ENCODE assay signal across 8 mouse cellular contexts in genomic region chr6:121272075-121272800, GRCm38 (mm10). TPM values are rescaled to one million over a fixed set of nuclear protein-coding genes. Genes with fewer than 3 reads are reported as not detected.
A peak's percentile ranks its signal among the peaks of the same experiment; 100 is the strongest.
DNase-seq lines count a peak whose midpoint lies in the region; ATAC-seq and TF ChIP-seq lines count a peak whose summit lies in the region.

No protein-coding gene starts in this region.

- 1% methylated on average over 17 of the region's 17 CpGs for WGBS in bone marrow, adult 2 months
- WGBS in embryonic facial prominence, embryonic 15.5 days = 11% methylated on average over 17 of the region's 17 CpGs
- 15% methylated on average over 17 of the region's 17 CpGs for WGBS in heart, embryonic 10.5 days
- 10% methylated on average over 17 of the region's 17 CpGs for WGBS in kidney, embryonic 15.5 days

- H3K36me3 ChIP-seq in embryonic facial prominence, embryonic 15.5 days = no peaks in the 10 kb centered on the region
- H3K36me3 ChIP-seq in heart, embryonic 10.5 days = no peaks in the 10 kb centered on the region
- no peaks in the 10 kb centered on the region for H3K36me3 ChIP-seq in kidney, embryonic 15.5 days

- peak; percentile 83 for ATAC-seq in embryonic facial prominence, embryonic 15.5 days (ENCODE audit: insufficient number of reproducible peaks, low FRiP score, low TSS enrichment, low read depth)
- peak; percentile 92 for ATAC-seq in kidney, embryonic 15.5 days (replicated peaks; ENCODE audit: low FRiP score)
- peak; percentile 86 for ATAC-seq in monocyte, adult 5-6 weeks (replicated peaks; ENCODE audit: insufficient number of reproducible peaks, low FRiP score, low TSS enrichment, poor library complexity, severe bottlenecking)

- H3K27me3 ChIP-seq in embryonic facial prominence, embryonic 15.5 days = no peaks in the 10 kb centered on the region
- no peaks in the 10 kb centered on the region for H3K27me3 ChIP-seq in heart, embryonic 10.5 days (ENCODE audit: insufficient read depth, poor library complexity, severe bottlenecking)
- 0 out of 2 replicates have a peak, but pooled peaks cover 3% of the 10 kb centered on the region for H3K27me3 ChIP-seq in kidney, embryonic 15.5 days

- H3K4me2 ChIP-seq in embryonic facial prominence, embryonic 15.5 days (replicated peaks) = peak overlapping the region; percentile 60
- peak overlapping the region; percentile 66 for H3K4me2 ChIP-seq in kidney, embryonic 15.5 days

- H3K9me3 ChIP-seq in embryonic facial prominence, embryonic 15.5 days (replicated peaks) = no peaks in the 10 kb centered on the region
- H3K9me3 ChIP-seq in heart, embryonic 10.5 days = no peaks in the 10 kb centered on the region
- H3K9me3 ChIP-seq in kidney, embryonic 15.5 days (replicated peaks) = no peaks in the 10 kb centered on the region

- TF ChIP-seq CTCF in bone marrow, adult 2 months (IDR thresholded peaks at IDR 0.05; ENCODE audit: control insufficient read depth, insufficient read depth, low read length) = peak; percentile 67

- no peak for TF ChIP-seq POLR2A in bone marrow, adult 2 months (IDR thresholded peaks at IDR 0.05; ENCODE audit: borderline replicate concordance, control insufficient read depth, low read depth, low read length)

- no peaks in the 10 kb centered on the region; the same call in 1 of the 2 replicates for H3K4me1 ChIP-seq in bone marrow, adult 2 months (ENCODE audit: control insufficient read depth, insufficient read depth, low read length)
- H3K4me1 ChIP-seq in embryonic facial prominence, embryonic 15.5 days = no peaks in the 10 kb centered on the region
- H3K4me1 ChIP-seq in heart, embryonic 10.5 days = 0 out of 2 replicates have a peak, but pooled peaks cover 4% of the 10 kb centered on the region
- H3K4me1 ChIP-seq in kidney, embryonic 15.5 days = no peaks in the 10 kb centered on the region

- H3K4me3 ChIP-seq in bone marrow, adult 2 months (replicated peaks; ENCODE audit: control insufficient read depth, low read depth, low read length) = peak overlapping the region; percentile 93
- peak overlapping the region; percentile 51 for H3K4me3 ChIP-seq in embryonic facial prominence, embryonic 15.5 days (replicated peaks)
- H3K4me3 ChIP-seq in heart, embryonic 10.5 days = peak overlapping the region; percentile 55
- H3K4me3 ChIP-seq in kidney, embryonic 15.5 days (replicated peaks) = peak overlapping the region; percentile 46

- peak; percentile 82 for DNase-seq in B cell, adult 2 months
- peak; percentile 83 for DNase-seq in heart, embryonic 10.5 days (ENCODE audit: low spot score)
- DNase-seq in liver = peak; percentile 75
- DNase-seq in spleen, postnatal 4 days (ENCODE audit: low spot score in 2 of 2) = peak; percentile 63 to 79

- H3K9ac ChIP-seq in embryonic facial prominence, embryonic 15.5 days = no peak overlapping the region
- peak overlapping the region; percentile 21; the same call in 1 of the 2 replicates for H3K9ac ChIP-seq in kidney, embryonic 15.5 days

- H3K27ac ChIP-seq in bone marrow, adult 2 months (ENCODE audit: control insufficient read depth, insufficient read depth, low read depth, low read length, poor library complexity) = peak overlapping the region; percentile 2; the same call in 1 of the 2 replicates
- peak overlapping the region; percentile 84 for H3K27ac ChIP-seq in embryonic facial prominence, embryonic 15.5 days (replicated peaks)
- peak overlapping the region; percentile 63; the same call in 1 of the 2 replicates for H3K27ac ChIP-seq in heart, embryonic 10.5 days
- H3K27ac ChIP-seq in kidney, embryonic 15.5 days = peak overlapping the region; percentile 84

RNA-seq across cellular contexts. Expression of gene Usp18, which starts 26.5 kb away (rescaled TPM):
- 16.0 and 16.5 TPM in 2 replicates for polyA plus RNA-seq in bone marrow, adult 2 months (2011; ENCODE audit: insufficient read depth, insufficient read length, low replicate concordance, missing spikeins)
- 3.7 and 5.3 TPM in 2 replicates for polyA plus RNA-seq in embryonic facial prominence, embryonic 15.5 days (2015; fragmentation: Nextera tagmentation; extraction: Ambion mirVana)
- polyA plus RNA-seq in heart, embryonic 10.5 days (2016; fragmentation: Nextera tagmentation; extraction: Ambion mirVana) = 0.62 and 1.5 TPM in 2 replicates
- 2.1 and 3.2 TPM in 2 replicates for polyA plus RNA-seq in kidney, embryonic 15.5 days (2015; fragmentation: Nextera tagmentation; extraction: Ambion mirVana)
- 3.1 to 9.2 TPM (median 5.0 TPM) in 3 replicates for total RNA-seq in monocyte, adult 5-6 weeks (2017)

RNA-seq across cellular contexts. Expression of gene Slc6a13, which starts 27.8 kb away (rescaled TPM):
- 2.2 and 3.6 TPM in 2 replicates for polyA plus RNA-seq in bone marrow, adult 2 months (2011; ENCODE audit: insufficient read depth, insufficient read length, low replicate concordance, missing spikeins)
- polyA plus RNA-seq in embryonic facial prominence, embryonic 15.5 days (2015; fragmentation: Nextera tagmentation; extraction: Ambion mirVana) = 1.8 and 2.2 TPM in 2 replicates
- 10.9 and 12.2 TPM in 2 replicates for polyA plus RNA-seq in heart, embryonic 10.5 days (2016; fragmentation: Nextera tagmentation; extraction: Ambion mirVana)
- polyA plus RNA-seq in kidney, embryonic 15.5 days (2015; fragmentation: Nextera tagmentation; extraction: Ambion mirVana) = 21.6 and 22.2 TPM in 2 replicates
- total RNA-seq in monocyte, adult 5-6 weeks (2017) = 0.53 to 3.7 TPM (median 0.87 TPM) in 3 replicates

Comparison
In these comparisons a context has a peak if more than half of its experiments do, and no peak if none do; other contexts are left out.
1. Peak in every context shown above with its lines: DNase-seq, ATAC-seq, H3K4me3 ChIP-seq and H3K27ac ChIP-seq.
2. H3K27ac ChIP-seq: peak in every context shown above with its lines; median percentile 84 in embryonic facial prominence, embryonic 15.5 days; 84 in kidney, embryonic 15.5 days; 63 in heart, embryonic 10.5 days; 2 in bone marrow, adult 2 months.